Mouse (Mus musculus) large intestine, adult 2 months (tissue): ENCODE measurements at regions not wholly inside any gene's neighbourhood (a gene's known extent, or its start where the extent isn't known, plus 50 kb on each side); places are given as distances from the start of the nearest gene placed in this dataset.

Experiments
- DNase-seq: peaks from one replicate; pipeline ENCODE4 v3.0.0-alpha.2; 2012; ENCODE audit warnings: low read depth, low spot score
- WGBS: fragments of 180-500 bp; shearing (Covaris S2); methylation state at CpG from one replicate; pipeline ENCODE4 v1.1.7; 2018; 5-methylcytosine and 5-hydroxymethylcytosine counted together

DNA sequence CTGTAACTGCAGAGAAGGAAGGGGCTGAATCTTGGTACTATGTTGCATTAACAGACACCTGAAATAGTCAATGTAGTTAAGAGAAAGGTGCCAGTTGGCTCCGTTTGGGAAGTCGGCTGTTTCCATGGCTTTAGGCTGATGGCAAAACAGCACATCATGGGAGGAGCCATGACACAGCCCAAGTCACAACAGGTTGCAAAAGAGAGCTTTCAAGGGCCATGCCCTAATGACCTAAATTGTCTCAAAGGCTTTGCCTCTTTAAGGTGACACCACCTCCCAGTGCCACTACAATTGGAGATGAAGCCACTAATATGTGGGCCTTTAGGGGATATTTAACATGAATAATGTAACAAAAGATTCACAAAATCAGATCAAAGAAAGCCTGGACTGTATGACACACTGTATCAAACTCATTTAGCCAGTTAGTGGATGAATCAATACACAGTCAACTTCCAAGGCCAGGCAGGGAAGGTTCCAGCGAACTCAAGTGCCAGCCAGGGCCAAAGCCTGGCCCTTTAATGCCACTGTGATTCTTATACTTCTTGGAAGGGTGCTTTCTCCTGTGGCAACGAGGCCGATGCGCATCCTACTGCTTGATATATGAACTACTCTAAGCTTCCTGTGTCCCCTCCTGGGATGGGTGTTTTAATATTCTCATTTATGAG is 167.5 kb upstream of the Stt3b start:
- 92% methylated on average over 6 of the region's 6 CpGs for WGBS
- DNase-seq: no peak

DNA sequence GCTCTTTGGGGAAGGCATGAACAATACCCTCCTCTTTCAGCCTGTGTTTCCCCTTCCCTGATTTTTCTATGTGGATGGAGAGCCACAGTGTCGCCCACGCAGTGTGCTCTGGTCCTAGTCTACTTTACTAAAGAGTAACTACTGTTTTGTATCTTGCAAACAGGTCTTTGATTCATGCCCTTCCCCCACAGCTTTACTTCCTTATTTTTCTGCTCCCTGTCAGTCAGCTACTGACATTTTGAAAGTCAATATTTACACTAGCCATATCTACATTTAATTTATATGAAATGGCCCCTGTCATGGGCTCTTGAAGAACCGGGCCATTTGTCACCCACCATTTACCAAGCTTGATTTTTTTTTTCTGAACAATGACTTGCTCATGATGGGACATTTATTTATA is 168.7 kb upstream of the Stt3b start:
- WGBS: 20% methylated on average over 3 of the region's 3 CpGs
- peak; percentile 6 for DNase-seq

DNA sequence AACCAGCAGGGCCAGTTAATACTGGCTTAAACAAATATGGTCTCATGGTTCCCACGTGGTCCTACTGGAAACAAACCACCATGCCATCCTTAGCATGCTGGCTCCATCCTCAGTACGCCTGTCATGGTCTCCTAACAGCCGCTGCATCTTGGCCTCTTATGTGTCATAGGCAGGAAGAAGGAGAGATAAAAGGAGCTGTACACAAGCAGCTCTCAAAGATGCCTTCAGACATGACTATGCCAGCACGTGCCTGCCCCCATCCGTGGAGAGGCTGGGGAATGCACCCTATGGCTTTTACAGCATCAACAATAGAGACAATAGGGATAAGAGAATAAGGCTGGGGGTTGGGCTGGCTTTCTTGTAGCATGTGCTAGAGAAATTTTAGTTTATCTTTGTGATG is 171.0 kb upstream of the Stt3b start:
- DNase-seq: no peak
- WGBS: 76% methylated on average over 5 of the region's 5 CpGs

DNA sequence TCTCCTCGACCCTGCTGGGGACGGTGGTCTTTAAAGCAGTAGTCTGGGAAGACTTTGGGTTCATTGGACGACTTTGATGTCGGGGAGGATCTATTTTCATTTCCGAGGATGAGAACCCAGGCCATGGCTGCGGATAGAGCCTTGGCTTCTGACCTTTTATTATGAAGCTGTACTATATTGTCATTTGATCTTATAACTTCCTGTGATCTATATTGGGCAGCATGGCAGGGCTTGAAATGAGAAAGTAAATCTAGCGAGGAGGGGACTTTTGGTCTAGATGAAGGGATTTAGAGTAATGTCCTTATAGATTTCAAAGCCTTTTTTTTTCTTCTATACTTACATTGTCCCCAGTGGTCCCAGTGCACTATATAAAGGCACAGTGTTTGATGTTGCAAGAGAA is 172.8 kb upstream of the Stt3b start:
- no peak for DNase-seq
- 89% methylated on average over 7 of the region's 7 CpGs for WGBS

DNA sequence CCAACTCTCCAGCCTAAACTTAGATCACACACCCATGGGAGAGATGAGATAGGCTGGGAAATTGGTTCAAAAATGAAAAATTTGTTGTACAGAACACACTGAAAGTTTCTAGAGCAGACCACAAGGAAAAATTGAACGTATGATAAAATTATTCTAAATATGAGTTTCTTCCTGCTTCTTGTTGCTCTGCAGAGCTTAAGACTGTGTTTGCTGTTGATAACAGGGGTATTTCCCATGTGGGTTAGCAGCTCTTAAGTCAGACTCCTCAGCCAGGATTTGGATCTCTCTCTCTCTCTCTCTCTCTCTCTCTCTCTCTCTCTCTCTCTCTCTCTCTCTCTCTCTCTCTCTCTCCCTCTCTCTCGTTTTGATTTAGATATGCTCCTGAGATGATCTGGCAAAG is 173.5 kb upstream of the Stt3b start:
- no peak for DNase-seq
- 43% methylated on average over 2 of the region's 2 CpGs for WGBS

DNA sequence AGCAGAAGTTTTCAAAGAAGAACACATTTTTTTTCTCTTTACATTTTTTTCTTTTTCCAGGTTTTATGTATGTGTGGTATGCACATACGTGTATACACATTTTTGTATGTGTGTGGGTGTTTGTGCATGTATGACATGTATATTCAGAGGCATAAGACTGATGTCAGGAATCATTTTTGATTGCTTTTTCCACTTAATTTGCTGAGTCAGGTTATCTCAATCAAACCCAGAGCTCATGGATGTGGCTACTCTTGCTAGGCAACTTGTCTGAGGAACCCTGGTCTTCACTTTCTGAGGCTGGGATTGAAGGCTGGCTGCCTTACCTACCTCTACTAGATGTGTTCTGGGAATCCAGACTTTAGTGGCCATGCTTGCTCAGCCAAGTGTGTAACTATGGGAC is 174.2 kb upstream of the Stt3b start:
- 88% methylated on average over 1 of the region's 1 CpGs for WGBS
- DNase-seq: no peak

DNA sequence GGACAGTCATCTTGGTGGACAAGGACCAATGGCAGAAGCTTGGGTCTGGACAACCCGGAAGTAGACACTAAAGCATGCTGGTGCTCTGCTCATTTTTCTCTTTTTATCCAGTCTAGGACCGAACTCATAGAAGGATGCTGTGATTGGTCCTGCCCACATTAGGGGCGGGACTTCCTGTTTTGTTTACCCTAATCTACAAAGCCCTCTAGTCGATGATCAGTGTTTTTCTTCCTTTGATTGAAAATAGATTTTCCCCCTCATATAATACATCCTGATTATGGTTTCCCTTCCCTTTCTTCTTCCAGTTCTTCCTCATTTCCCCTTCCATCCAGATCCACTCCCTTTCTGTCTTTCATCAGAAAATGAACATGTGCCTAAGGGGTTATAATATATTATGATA is 175.0 kb upstream of the Stt3b start:
- no peak for DNase-seq
- WGBS: 84% methylated on average over 4 of the region's 4 CpGs

DNA sequence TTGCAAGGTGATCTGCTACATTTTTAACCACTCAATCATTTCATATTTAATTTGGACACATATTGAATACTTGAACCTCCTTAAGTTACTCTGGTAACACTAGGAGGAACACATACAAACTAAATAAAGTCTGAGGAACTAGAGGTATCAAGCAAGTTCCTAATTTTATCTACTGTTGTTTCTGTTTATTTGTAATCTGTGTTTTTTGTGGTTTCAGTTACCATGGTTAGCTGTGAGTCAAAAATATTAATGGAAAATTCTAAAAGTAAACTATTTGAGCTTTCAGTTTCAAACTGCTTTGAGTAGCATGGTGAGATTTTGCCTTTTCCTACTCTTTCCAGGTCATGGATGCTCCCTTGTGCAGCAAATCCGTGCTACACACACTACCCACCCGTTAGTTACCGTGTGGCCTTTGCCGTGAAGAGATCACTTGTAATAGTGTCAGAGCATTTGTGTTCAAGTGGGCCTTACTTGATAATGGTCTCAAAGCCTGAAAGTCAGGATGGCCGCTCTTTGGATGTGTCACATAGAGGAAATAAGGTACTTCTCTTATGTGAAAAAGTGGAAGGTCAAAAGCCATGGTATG is 177.0 kb upstream of the Stt3b start:
- DNase-seq: no peak
- 85% methylated on average over 5 of the region's 5 CpGs for WGBS

DNA sequence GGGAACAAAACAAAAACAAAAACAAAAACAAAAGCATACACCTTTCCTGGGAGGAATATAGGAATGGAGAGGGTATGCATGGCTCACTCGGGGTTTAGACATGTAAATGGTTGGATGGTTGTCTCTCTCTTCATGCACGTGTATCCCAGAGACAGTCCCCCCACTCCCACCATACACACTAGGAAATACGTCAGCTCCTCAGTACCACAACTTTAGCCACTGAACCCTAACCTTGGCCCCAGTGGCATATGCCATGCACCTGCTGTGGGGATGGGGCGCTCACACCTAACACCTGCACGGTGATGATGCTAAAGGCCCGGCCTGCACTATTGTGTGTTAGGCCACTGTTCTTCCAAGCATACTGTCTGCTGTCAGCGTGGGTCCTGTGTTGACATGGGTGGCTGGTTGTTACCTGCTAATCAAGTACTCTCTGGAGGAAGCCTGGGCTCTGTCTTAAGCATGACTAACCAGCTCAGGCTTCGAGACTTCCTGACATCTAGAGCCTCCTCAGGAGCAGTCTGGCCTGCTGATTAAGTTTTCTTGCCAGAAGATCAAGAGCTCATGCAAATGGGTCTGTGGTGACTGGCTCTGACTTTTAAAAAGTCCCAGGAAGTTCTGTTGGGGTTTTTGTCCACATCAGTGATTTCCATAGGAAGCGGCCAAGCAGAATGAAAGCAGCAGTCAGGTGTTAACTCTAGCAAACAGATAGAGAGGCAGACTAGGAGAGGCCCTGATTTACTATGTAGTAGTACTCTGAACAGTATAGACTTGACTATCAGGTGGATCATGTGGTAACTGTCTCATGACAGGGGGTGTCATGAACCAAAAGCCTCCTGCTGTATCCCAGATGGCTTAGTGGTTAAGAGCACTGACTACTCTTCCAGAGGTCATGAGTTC is 178.9 kb upstream of the Stt3b start:
- DNase-seq: no peak
- 81% methylated on average over 9 of the region's 9 CpGs for WGBS

DNA sequence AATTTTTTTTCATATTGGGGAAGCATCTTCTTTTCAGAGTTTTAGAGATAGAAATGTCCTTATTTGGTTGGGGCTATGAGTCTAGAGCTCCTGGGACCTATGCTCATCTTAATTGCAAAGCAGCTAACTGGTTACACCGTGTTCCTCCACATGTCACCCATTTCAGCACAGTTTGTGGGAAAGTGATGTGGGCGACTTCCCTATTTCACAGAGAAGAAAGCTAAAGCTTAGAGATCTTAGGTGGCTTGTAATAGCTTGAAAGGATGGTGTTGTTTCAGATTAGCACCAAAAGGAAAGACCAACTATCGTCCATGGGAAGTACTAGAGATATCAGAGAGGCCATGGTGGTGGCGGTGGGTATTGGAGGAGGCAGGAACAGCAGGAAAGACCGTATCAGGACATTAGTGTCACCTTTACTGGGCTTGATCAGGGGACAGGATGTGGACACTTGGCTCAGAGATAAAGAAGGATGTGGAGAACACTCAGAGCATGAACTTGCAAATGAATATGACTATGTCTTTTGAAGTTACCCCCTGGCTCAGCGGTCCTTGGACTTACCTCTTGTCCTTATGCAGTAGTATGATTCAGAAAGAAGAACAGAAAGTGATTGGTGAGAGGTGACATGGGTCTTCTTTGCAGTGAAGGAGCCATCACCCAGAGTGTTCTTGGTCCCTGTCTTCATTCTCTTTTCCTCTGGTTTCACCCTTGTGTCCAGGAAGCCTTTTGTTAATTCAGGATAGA is 182.4 kb upstream of the Stt3b start:
- no peak for DNase-seq
- 84% methylated on average over 6 of the region's 6 CpGs for WGBS

DNA sequence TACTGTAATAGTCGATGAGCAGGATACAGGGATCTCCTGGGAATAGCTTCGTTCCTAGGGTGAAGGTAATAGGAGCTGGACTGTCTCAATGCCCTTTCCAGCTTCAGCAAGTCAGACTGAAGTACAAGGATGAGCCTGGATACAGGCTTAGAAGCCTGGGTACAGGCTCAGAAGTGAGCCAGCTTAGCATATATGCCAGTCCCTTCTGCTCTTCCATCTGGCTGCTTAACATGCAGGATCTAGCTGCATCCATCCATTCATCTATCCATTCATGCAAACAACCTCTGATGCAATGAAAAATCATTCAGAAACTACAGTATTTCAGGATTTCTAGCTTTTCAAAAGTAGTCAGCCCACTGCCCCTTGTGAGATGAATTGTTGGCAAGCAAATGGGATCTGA is 183.5 kb upstream of the Stt3b start:
- DNase-seq: no peak
- WGBS: 94% methylated on average over 2 of the region's 2 CpGs

DNA sequence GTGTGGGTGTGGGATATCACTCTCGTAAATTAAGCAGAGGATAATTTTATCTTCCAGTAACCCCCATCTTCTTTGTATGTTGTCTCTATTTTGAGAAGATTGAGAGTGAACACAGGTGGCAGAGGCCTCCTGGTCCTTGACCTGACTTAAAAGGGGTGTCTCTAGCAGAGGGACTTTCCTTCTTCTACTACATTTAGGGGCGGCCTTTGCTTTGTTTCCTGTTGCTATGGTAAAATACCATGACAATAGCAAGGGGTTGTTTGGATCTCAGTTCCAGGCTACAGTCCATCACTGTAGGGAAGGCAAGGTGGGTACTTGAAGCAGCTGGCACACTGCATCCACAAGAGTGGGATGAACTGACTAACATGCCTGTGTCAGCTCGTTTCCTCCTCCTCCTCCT is 189.3 kb upstream of the Stt3b start:
- no peak for DNase-seq

DNA sequence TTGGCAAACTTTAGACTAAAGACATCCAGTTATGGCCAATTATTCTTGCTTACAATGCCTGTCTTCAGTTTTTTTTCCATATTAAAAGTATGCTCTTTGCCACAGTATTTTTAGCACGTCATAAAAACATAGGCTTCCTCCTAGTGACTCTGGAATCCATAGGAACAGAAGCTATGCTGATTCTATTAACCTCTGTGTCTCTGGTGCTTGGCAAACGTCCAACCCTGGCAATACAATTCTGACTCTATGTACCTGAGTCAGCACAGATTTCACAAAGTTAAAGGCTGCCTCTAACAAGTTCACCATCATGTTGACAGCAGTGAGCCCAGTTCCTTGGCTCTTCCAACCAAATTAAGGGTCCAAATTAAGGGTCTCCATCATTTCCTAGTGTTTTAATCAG is 194.6 kb upstream of the Stt3b start:
- no peak for DNase-seq
- 7% methylated on average over 2 of the region's 2 CpGs for WGBS

More for the DNA sequence above, 189.3 kb upstream of the Stt3b start:
- WGBS: 53% methylated on average over 3 of the region's 3 CpGs

DNA sequence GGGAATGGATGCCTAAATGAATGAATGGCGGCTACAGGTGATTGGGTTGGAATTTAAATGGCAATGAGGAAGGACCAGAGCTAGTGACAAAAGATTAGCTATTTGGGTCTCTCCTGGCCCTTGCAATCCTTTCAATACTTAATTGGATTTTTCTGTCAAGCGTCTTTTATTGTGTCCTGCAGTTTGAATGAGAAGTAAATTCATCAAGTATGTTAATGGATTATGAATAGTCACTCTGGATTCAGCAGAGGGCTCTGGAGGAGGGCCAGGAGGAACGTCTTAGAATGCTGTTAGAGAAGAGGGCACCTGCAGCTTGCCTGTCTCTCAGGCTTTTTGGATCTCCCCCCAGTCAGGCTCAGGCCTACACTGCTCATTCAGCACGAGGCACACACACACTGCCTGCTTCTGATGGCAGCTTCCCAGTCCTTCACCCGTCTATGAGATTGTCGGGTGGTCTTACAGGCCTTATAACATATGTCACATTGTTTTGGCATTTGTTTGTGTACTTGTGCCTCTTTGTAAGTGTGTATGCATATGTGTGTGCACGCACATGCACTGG is 197.0 kb upstream of the Stt3b start:
- no peak for DNase-seq
- WGBS: 75% methylated on average over 7 of the region's 7 CpGs

DNA sequence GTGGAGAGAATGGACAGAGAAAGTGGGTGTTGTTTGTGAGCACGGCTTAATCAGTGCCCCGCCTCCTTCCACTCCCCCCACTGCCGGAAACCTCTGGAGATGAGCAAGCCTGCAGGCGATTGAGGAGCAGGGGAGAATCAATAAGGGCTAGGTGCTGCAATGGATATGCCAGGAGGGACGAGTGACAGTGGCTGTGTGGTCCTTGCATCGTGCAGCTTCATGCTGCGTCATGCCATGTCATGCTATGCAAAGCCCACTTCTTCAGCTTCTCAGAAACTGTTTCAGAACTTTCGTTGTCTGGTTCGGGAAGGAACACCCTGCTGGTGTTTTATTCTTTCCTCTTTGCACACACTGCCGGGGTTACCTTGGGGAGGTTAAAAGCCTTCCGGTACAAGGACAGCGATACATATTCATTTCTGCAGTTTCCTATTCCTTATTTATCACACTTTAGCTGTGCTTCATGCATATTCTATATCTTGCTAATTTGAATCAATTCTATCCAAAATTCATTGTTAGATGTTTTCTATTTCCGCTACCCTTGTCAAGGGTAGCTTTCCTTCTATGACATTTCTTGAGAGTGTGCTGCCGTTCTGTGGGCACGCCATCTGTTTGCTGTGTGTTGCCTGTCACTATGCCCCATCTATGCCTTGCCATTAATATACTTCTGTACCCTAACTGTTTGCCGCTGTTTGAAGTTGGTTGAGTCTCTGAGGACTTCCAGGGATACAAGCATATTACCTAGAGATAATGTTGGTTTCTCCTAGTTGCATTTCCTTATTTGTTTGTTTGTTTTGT is 202.8 kb upstream of the Stt3b start:
- no peak for DNase-seq
- WGBS: 71% methylated on average over 16 of the region's 16 CpGs

DNA sequence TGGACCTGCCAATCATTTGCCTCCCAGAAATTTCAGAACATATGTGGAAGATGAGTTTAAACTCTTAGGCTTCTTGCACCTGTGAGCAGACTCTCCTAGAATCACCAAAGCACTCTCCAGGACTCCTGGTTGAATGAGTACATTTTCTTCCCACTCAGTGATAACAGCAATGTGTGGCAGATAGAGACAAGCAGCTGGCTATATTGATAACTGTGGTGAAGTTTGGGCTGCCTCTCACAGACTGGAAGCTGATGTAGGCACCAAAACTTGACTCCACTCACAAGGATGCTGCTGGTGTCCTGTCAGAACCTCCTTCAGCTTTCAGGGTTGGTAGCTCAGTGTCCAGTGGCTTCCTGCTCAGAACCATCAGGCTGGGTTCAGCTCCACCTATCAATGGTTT is 207.7 kb upstream of the Stt3b start:
- DNase-seq: no peak

DNA sequence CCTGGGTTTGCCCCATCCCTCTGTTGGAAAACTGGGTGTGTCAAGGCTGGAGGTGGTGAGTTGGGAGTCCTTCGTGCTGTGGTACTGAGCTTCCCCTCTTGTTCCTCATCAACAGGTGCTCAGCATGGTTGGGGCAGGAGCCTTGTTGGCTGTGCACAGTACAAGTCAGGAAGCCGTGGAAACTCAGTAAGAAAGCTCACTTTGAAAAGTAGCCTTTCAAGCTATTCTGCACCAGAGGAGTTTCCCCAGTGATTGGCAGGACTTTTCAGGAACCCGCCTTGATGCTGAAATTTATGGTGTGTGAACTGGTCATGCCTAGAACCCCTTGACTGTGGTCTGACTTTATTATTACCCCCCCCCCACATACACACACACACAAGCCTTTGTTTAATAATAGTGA is 213.9 kb upstream of the Stt3b start:
- no peak for DNase-seq
- 62% methylated on average over 3 of the region's 3 CpGs for WGBS

DNA sequence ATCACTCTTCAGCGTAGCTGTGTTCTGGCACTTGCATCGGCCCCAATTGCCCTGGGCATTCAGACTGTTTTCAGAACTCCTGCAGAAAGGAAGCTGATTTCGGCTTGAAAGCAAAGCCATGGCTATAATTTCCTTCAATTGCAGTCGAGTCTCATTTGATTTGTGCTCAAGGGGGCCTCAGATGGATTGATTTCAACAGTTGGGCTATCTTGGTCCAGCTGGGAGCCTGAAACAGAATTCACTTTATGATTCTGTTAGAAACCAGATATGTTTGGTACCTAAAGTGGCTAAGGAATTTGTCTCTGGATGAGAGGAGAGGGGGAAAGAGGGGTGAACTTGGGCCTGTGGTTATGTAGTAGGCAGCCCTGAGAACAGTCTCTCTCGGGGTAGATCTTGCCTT is 214.4 kb upstream of the Stt3b start:
- no peak for DNase-seq
- 68% methylated on average over 5 of the region's 5 CpGs for WGBS

DNA sequence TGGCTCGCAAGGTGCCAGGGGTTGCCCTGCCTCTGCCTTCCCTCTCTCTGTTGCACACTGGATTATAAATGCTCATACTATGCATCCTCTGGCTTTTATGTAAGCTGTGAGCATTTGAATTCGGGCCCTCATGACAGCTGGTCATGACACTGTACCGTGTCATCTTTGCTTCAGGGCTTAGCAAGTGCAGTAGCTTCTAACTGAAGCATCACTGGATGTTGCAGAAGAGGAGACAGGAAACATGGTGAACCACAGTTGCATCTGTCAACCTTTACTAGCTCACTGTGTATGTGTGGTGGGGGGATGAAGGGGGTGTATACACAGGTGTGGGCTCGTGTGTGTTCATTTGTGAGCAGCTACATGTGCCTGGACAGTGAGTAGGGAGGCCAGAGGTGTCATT is 216.1 kb upstream of the Stt3b start:
- no peak for DNase-seq
- 65% methylated on average over 4 of the region's 4 CpGs for WGBS
